Mouse (Mus musculus) cerebellum, postnatal 25 days (tissue): ENCODE measurements around the gene Odaph.
A peak's percentile ranks its signal among the peaks of the same experiment; 100 is the strongest.

ENCODE experiments used
- DNase-seq, 2 experiments: peaks; one replicate each; pipeline ENCODE4 v3.0.0; 2021; ENCODE audit warnings: mixed read lengths in 2 of 2

Gene Odaph

DNA sequence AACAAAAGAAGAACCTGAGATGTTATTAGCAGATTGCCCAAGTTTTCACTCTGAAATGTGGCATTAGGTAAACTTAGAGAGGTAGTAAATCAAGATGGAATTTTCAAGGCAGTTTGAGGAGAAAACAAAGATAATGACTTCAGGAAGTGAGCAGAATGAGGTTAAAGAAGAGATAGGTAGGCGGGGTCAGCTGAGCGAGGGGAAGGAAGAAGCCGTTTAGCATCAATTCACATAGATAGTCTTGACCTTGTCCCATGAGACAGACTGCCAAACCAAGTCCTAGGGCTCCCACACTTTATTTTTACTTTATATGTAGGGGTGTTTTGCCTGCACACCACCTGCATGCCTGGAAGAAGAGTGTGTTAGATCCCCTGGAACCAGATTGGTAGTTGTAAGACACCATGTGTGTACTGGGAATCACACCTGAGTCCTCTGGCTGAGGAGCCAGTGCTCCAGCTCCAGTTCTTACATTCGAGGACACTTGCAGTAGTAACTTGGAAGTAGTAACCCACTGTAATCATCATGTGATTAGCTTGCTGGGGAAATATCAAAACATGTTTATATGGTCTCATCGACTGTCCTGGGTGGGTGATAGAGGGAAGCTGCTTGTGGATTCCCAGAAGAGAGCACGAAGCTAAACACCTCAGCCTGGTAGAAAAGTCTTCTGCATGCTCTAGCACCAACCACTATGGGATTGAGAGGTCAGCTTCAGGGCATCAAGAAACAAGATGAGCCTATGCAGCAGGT is 4.1 kb downstream of the Odaph start:
- no peak for DNase-seq

- no peak for DNase-seq
These were observed 5.8 kb downstream of the Odaph start for GRCm38 (mm10) chr5:91993061-91993460.

GRCm38 (mm10) chr5:91994546-91994945 is 7.3 kb downstream of the Odaph start:
- DNase-seq = no peak

DNA sequence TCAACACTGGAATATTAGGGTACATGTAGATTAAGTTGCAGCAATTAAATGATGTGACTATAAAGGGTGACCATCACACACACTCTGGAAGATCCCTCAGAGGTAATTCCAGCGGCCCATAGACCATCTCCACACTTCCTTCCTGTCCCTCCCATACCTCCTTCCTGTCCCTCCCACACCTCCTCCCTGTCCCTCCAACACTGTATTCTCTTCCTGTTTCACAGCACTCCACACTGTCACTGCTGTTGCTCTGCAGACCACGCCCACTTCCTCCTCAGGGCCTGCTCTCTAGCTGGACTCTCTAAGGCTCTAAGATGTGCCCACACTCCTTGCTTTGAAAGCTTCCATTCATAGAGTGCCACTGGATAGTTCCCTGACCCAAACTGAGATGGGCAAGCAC is 13.5 kb downstream of the Odaph start:
- no peak for DNase-seq

DNA sequence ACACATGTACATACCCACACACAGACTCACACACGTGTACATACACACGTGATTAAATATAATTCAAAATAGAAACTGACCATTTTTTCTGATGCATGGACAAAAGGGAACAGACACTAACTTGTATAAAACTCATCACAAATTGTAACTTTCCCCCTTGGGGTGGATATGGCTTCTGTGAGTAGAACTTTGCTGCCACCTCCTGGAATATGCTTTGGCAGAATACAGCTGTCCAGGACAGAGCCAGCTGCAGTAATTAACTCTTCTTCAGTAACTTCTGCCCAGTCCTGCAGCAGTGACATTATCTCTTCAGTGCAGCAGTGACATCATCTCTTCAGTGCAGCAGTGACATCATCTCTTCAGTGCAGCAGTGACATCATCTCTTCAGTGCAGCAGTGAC is 15.7 kb downstream of the Odaph start:
- peak in 1 of 2 experiments; percentile 4 for DNase-seq

- no peak for DNase-seq
These were observed 22.6 kb downstream of the Odaph start for GRCm38 (mm10) chr5:92009827-92010226.

- no peak for DNase-seq
These were observed 24.5 kb downstream of the Odaph start for GRCm38 (mm10) chr5:92011756-92012155.

- DNase-seq = no peak
These were observed 32.7 kb downstream of the Odaph start for GRCm38 (mm10) chr5:92019960-92020359.

GRCm38 (mm10) chr5:92042377-92043348 is 55.4 kb downstream of the Odaph start:
- peak; percentile 100 for DNase-seq

GRCm38 (mm10) chr5:92043783-92044182 is 56.5 kb downstream of the Odaph start, which contains the start of gene Cdkl2:
TSS of gene Cdkl2 (minus strand) at chr5:92043883.
- no peak for DNase-seq
